Mouse (Mus musculus) midbrain, postnatal 0 days (tissue): ENCODE results near the gene Hoxd9. TPM values are rescaled to one million over a fixed set of nuclear protein-coding genes. Genes with fewer than 3 reads are reported as not detected.

Experiments
- ATAC-seq: fragments of 200-750 bp; cut with Nextera tagmentation; 2 replicates; pipeline ENCODE4 v1.8.0; 2017; ENCODE audit warnings: moderate number of reproducible peaks, mild to moderate bottlenecking, moderate TSS enrichment, moderate library complexity; ENCODE audit not compliant: low FRiP score
- DNase-seq: peaks from one replicate; pipeline ENCODE4 v3.0.0-alpha.2; 2015; ENCODE audit warnings: low spot score
- H3K27ac ChIP-seq: fragments of 300-500 bp; sonication (generic); 2 replicates; pipeline ENCODE4 v1.5.1; 2014; ENCODE audit warnings: low read depth, mild to moderate bottlenecking, low read length, mixed read lengths
- H3K27me3 ChIP-seq: fragments of 300-500 bp; sonication (generic); 2 replicates; pipeline ENCODE4 v1.6.1; 2014; ENCODE audit warnings: low read length, control low read depth, mixed read lengths; ENCODE audit not compliant: insufficient read depth
- H3K36me3 ChIP-seq: fragments of 300-500 bp; sonication (generic); 2 replicates; pipeline ENCODE4 v1.6.1; 2014; ENCODE audit warnings: low read length, control low read depth, mixed read lengths; ENCODE audit not compliant: insufficient read depth
- H3K4me1 ChIP-seq: fragments of 300-500 bp; sonication (generic); 2 replicates; pipeline ENCODE4 v1.6.1; 2014; ENCODE audit warnings: mild to moderate bottlenecking, control low read depth, antibody characterized with exemption, low read length, mixed read lengths; ENCODE audit not compliant: insufficient read depth
- H3K4me2 ChIP-seq: fragments of 300-500 bp; sonication (generic); 2 replicates; pipeline ENCODE4 v1.6.1; 2014; ENCODE audit warnings: low read depth, mild to moderate bottlenecking, low read length, mixed read lengths; ENCODE audit not compliant: poor library complexity, severe bottlenecking
- H3K4me3 ChIP-seq: fragments of 300-500 bp; sonication (generic); 2 replicates; pipeline ENCODE4 v1.5.1; 2014; ENCODE audit warnings: low read depth, mild to moderate bottlenecking, low read length, moderate library complexity
- H3K9ac ChIP-seq: fragments of 300-500 bp; sonication (generic); replicated peaks from 2 replicates; pipeline ENCODE4 v1.6.1; 2014; ENCODE audit warnings: mild to moderate bottlenecking, low read length, moderate library complexity, mixed read lengths; ENCODE audit not compliant: poor library complexity, severe bottlenecking
- H3K9me3 ChIP-seq: fragments of 300-500 bp; sonication (generic); 2 replicates; pipeline ENCODE4 v1.6.1; 2016; ENCODE audit warnings: low read length, control low read depth
- CTCF ChIP-seq: IDR thresholded peaks from 2 replicates; pipeline ENCODE4 v1.5.1; 2016; ENCODE audit warnings: antibody characterized with exemption, mild to moderate bottlenecking
- WGBS: fragments of 180-500 bp; shearing (Covaris S2); extraction: QIAGEN DNeasy Blood & Tissue Kit; methylation state at CpG from one replicate; pipeline ENCODE4 v1.1.7; 2014; 5-methylcytosine and 5-hydroxymethylcytosine counted together
- polyA plus RNA-seq: library from polyadenylated mRNA; unstranded; fragments of >200 nt; fragmentation: Nextera tagmentation; extraction: Ambion mirVana; gene quantifications from 2 replicates; pipeline ENCODE4 v1.2.1, GENCODE M21; 2015
- total RNA-seq: library from RNA; depleted of rRNA; stranded (reverse); fragments of >200 nt; gene quantifications from 2 replicates; pipeline ENCODE4 v1.2.3, GENCODE M21; 2014

Gene Hoxd9
- total and polyA plus RNA-seq, 2 experiments from 2014 or later, result not detected

DNA sequence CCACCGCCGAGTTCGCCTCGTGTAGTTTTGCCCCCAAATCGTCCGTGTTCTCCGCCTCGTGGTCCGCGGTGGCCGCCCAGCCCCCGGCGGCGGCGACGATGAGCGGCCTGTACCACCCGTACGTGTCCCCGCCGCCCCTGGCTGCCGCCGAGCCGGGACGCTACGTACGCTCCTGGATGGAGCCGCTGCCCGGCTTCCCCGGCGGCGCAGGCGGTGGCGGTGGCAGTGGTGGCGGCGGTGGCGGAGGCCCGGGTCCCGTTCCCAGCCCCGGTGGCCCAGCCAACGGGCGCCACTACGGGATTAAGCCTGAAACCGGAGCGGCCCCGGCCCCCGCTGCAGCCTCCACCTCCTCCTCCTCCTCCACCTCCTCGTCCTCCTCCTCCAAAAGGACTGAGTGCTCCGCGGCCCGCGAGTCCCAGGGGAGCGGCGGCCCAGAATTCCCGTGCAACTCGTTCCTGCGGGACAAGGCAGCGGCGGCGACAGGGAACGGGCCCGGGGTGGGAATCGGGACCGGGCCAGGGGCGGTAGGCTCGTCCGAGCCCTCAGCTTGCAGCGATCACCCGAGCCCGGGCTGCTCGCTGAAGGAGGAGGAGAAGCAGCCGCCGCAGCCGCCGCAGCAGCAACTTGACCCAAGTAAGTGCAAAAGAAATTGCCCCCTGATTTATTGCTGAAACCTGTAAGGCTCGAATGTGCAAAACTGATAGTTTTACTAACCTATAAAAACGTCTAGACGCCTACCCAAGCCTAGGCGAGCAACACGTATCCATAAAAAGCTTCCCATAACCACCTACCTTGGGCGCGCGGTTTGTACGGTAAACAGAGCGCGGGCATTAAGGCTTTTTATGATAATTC, 900 bp downstream of the Hoxd9 start:
- WGBS, result 2% methylated on average over 56 of the region's 86 CpGs
- Histone ChIP-seq H3K27ac (no peak overlapping the region), H3K4me2 (peak overlapping the region; percentile 35), H3K4me3 (peak overlapping the region; percentile 14), H3K4me1 (0 out of 2 replicates have a peak, but pooled peaks cover 2% of the 10 kb centered on the region), H3K9ac (no peak overlapping the region), H3K9me3 (no peaks in the 10 kb centered on the region), H3K27me3 (peaks cover 86% of the 10 kb centered on the region), H3K36me3 (no peaks in the 10 kb centered on the region)
- DNase-seq, result no peak
- no peak for ATAC-seq
- no peak for TF ChIP-seq CTCF

DNA sequence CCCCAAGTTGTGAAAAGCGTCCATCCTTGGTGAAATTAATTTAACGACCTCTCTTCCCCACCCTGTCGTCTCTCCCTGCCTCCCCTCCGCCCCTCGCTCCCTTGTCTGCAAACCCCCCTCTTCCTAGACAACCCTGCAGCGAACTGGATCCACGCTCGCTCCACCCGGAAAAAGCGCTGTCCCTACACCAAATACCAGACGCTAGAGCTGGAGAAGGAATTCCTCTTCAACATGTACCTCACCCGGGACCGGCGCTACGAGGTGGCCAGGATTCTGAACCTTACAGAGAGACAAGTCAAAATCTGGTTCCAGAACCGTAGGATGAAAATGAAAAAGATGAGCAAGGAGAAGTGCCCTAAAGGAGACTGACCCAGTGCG, 1.5 kb downstream of the Hoxd9 start:
- TF ChIP-seq CTCF, result no peak
- no peak overlapping the region for H3K9ac ChIP-seq
- ATAC-seq, result no peak
- H3K27me3 ChIP-seq, result peaks cover 86% of the 10 kb centered on the region
- no peak overlapping the region for H3K4me2 ChIP-seq
- H3K9me3 ChIP-seq, result no peaks in the 10 kb centered on the region
- H3K27ac ChIP-seq, result no peak overlapping the region
- H3K4me3 ChIP-seq, result no peak overlapping the region
- H3K4me1 ChIP-seq, result 0 out of 2 replicates have a peak, but pooled peaks cover 2% of the 10 kb centered on the region
- WGBS, result 2% methylated on average over 17 of the region's 17 CpGs
- no peak for DNase-seq
- H3K36me3 ChIP-seq, result no peaks in the 10 kb centered on the region

- ATAC-seq (no peak), DNase-seq (no peak)
- H3K27me3 ChIP-seq, result peaks cover 83% of the 10 kb centered on the region
- no peak overlapping the region for H3K4me2 ChIP-seq
- no peaks in the 10 kb centered on the region for H3K36me3 ChIP-seq
- H3K27ac ChIP-seq, result no peak overlapping the region
- 0 out of 2 replicates have a peak, but pooled peaks cover 2% of the 10 kb centered on the region for H3K4me1 ChIP-seq
- H3K4me3 ChIP-seq, result no peak overlapping the region
- 1% methylated on average over 23 of the region's 23 CpGs for WGBS
- H3K9ac ChIP-seq, result no peak overlapping the region
- no peaks in the 10 kb centered on the region for H3K9me3 ChIP-seq
- no peak for TF ChIP-seq CTCF
Measured at GRCm38 (mm10) chr2:74699664-74700545, 2.4 kb downstream of the Hoxd9 start.

DNA sequence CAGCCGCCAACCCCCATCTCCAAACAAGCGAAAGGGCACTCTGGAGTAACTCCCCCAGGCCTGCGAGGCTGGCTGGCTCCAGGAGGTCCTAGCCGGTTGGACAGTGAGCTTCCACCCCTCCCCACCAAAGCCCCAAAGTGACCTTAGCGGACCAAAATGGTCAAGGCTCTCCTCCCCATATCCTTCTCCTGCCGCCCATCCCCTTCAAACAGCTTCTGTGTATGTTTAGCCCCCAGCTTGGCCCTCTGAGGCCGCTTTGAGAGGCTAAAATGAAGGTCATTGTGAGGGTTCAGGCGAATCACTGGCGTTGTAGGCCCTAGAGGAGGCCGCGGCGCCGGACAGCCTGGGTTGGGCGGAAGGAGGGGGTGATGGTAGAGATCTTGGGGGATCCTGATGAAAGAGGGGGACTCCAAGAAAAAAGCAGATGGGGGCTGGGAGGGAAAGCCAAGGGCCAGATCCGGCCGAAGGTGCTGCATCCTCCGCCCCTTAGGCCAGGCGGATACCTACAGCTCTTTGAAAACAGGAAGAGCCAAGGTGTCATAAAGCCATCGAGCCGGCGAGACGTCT, 3.1 kb downstream of the Hoxd9 start:
- peaks cover 83% of the 10 kb centered on the region for H3K27me3 ChIP-seq
- no peak overlapping the region for H3K9ac ChIP-seq
- ATAC-seq (no peak), DNase-seq (no peak)
- WGBS, result 3% methylated on average over 22 of the region's 22 CpGs
- TF ChIP-seq CTCF, result no peak
- H3K4me1 ChIP-seq, result 0 out of 2 replicates have a peak, but pooled peaks cover 2% of the 10 kb centered on the region
- no peak overlapping the region for H3K4me2 ChIP-seq
- H3K4me3 ChIP-seq, result no peak overlapping the region
- H3K36me3 ChIP-seq, result no peaks in the 10 kb centered on the region
- no peaks in the 10 kb centered on the region for H3K9me3 ChIP-seq
- H3K27ac ChIP-seq, result no peak overlapping the region

DNA sequence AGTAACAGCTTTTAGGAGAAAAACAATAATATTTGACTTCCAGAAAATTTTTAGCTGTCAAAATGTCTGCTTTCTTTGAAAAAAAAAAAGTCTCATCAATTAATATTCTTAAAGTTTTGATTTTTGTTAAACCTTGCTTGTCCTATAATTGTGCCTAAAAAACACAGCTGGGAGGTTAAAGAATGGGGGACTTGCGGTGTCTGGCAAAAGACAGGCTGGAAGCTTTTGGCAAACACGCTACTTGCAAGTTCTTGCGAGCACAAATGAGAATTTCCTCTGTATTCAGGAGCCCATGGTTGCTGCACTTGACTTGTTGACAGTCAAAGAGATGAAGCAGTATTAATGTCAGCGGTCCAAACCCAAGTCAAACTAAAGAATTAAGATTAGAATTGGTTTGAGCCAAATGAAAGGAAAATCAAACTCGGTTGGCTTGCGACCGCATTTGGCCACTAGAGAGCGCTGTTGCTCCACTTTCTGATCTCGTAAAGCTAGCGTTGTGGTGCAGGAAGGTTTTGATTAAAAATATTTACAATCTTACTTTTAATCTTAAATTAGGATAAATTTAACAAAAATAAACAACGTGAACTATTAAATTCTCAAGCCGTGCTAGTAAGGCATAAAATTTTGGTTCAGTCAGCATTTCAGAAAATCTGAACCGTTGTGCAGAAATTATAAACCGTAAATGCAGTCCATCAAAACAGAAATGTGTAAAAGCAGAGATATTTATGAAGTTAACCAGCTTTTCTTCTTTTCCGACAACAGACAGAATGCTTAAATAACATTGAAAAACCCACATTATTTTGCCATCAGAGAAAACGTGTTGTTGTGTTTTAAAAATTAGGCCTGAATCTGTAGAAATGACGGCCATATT, 4.7 kb downstream of the Hoxd9 start:
- Histone ChIP-seq H3K9ac (no peak overlapping the region), H3K4me1 (0 out of 2 replicates have a peak, but pooled peaks cover 2% of the 10 kb centered on the region), H3K4me3 (no peak overlapping the region), H3K27me3 (peaks cover 81% of the 10 kb centered on the region), H3K27ac (no peak overlapping the region), H3K4me2 (no peak overlapping the region), H3K36me3 (no peaks in the 10 kb centered on the region), H3K9me3 (no peaks in the 10 kb centered on the region)
- WGBS, result 12% methylated on average over 17 of the region's 17 CpGs
- DNase-seq (peak; percentile 81), ATAC-seq (no peak)
- TF ChIP-seq CTCF, result peak; percentile 91
